Mouse (Mus musculus) forebrain, embryonic 14.5 days (tissue): ENCODE results near the gene Ddhd1. TPM values are rescaled to one million over a fixed set of nuclear protein-coding genes. Genes with fewer than 3 reads are reported as not detected.
A peak's percentile ranks its signal among the peaks of the same experiment; 100 is the strongest.

ENCODE experiments used
- ATAC-seq: fragments of 200-750 bp; cut with Nextera tagmentation; 2 replicates; pipeline ENCODE4 v1.8.0; 2017; ENCODE audit warnings: mild to moderate bottlenecking, moderate library complexity
- DNase-seq: peaks from one replicate; pipeline ENCODE4 v3.0.0-alpha.2; 2015; ENCODE audit warnings: low spot score
- H3K27ac ChIP-seq: fragments of 300-500 bp; sonication (generic); 2 replicates; pipeline ENCODE4 v1.5.1; 2014; ENCODE audit warnings: low read depth, mild to moderate bottlenecking, control low read depth, low read length, moderate library complexity
- H3K27me3 ChIP-seq: fragments of 300-500 bp; sonication (generic); replicated peaks from 2 replicates; pipeline ENCODE4 v1.6.1; 2014; ENCODE audit warnings: low read length, control low read depth, mixed read lengths; ENCODE audit not compliant: control insufficient read depth, insufficient read depth
- H3K36me3 ChIP-seq: fragments of 300-500 bp; sonication (generic); 2 replicates; pipeline ENCODE4 v1.6.1; 2014; ENCODE audit warnings: low read length, control low read depth; ENCODE audit not compliant: control insufficient read depth, insufficient read depth
- H3K4me1 ChIP-seq: fragments of 300-500 bp; sonication (generic); 2 replicates; pipeline ENCODE4 v1.6.1; 2014; ENCODE audit warnings: antibody characterized with exemption, low read length, control low read depth; ENCODE audit not compliant: control insufficient read depth, insufficient read depth
- H3K4me2 ChIP-seq: fragments of 300-500 bp; sonication (generic); 2 replicates; pipeline ENCODE4 v1.6.1; 2014; ENCODE audit warnings: mild to moderate bottlenecking, control low read depth, low read length
- H3K4me3 ChIP-seq: fragments of 300-500 bp; sonication (generic); 2 replicates; pipeline ENCODE4 v1.5.1; 2014; ENCODE audit warnings: low read depth, low read length, control low read depth
- H3K9ac ChIP-seq: fragments of 300-500 bp; sonication (generic); 2 replicates; pipeline ENCODE4 v1.6.1; 2014; ENCODE audit warnings: mild to moderate bottlenecking, low read length, control low read depth, moderate library complexity
- H3K9me3 ChIP-seq: fragments of 300-500 bp; sonication (generic); replicated peaks from 2 replicates; pipeline ENCODE4 v1.6.1; 2016; ENCODE audit warnings: low read length, control low read depth, mixed read lengths; ENCODE audit not compliant: control insufficient read depth
- WGBS: fragments of 180-500 bp; shearing (Covaris S2); extraction: QIAGEN DNeasy Blood & Tissue Kit; methylation state at CpG from one replicate; pipeline ENCODE4 v1.1.7; 2014; 5-methylcytosine and 5-hydroxymethylcytosine counted together
- polyA plus RNA-seq: library from polyadenylated mRNA; unstranded; fragments of >200 nt; fragmentation: Nextera tagmentation; extraction: Ambion mirVana; gene quantifications from 2 replicates; pipeline ENCODE4 v1.2.1, GENCODE M21; 2014

The Ddhd1 gene
- 15.5 and 17.9 TPM in 2 replicates for polyA plus RNA-seq

- peak within 1 kb of the TSS; percentile 94 for H3K27ac ChIP-seq
- DNase-seq = peak; percentile 92
- no peaks in the 10 kb centered on the region for H3K36me3 ChIP-seq
- H3K4me3 ChIP-seq = peak within 1 kb of the TSS; percentile 87
- H3K4me1 ChIP-seq = peaks cover 24% of the 10 kb centered on the region
- WGBS = under 1% methylated on average over 105 of the region's 123 CpGs
- H3K27me3 ChIP-seq = no peaks in the 10 kb centered on the region
- peak within 1 kb of the TSS; percentile 88 for H3K9ac ChIP-seq
- peak within 1 kb of the TSS; percentile 84 for H3K4me2 ChIP-seq
- peak; percentile 96 for ATAC-seq
- no peaks in the 10 kb centered on the region for H3K9me3 ChIP-seq
Measured at GRCm38 (mm10) chr14:45657641-45658611, at the start of gene Ddhd1. Ddhd1 (minus strand) TSS chr14:45658143.

- Histone ChIP-seq H3K9ac (no peak overlapping the region), H3K4me1 (no peaks in the 10 kb centered on the region), H3K36me3 (no peaks in the 10 kb centered on the region), H3K4me2 (no peak overlapping the region), H3K27me3 (no peaks in the 10 kb centered on the region), H3K9me3 (no peaks in the 10 kb centered on the region), H3K27ac (no peak overlapping the region), H3K4me3 (no peak overlapping the region)
- DNase-seq = no peak
- 55% methylated on average over 3 of the region's 3 CpGs for WGBS
- no peak for ATAC-seq
Measured at GRCm38 (mm10) chr14:45707176-45707910, 49.4 kb upstream of the Ddhd1 start.

GRCm38 (mm10) chr14:45700031-45700572 lies 42.2 kb upstream of the Ddhd1 start:
- no peaks in the 10 kb centered on the region for H3K4me1 ChIP-seq
- H3K27me3 ChIP-seq = no peaks in the 10 kb centered on the region
- no peak overlapping the region for H3K4me3 ChIP-seq
- no peak overlapping the region for H3K9ac ChIP-seq
- no peaks in the 10 kb centered on the region for H3K9me3 ChIP-seq
- DNase-seq (no peak), ATAC-seq (no peak)
- no peak overlapping the region for H3K27ac ChIP-seq
- no peaks in the 10 kb centered on the region for H3K36me3 ChIP-seq
- H3K4me2 ChIP-seq = no peak overlapping the region
- WGBS = 83% methylated on average over 6 of the region's 6 CpGs

- ATAC-seq (no peak), DNase-seq (no peak)
- H3K27me3 ChIP-seq = no peaks in the 10 kb centered on the region
- H3K4me3 ChIP-seq = no peak overlapping the region
- 57% methylated on average over 3 of the region's 3 CpGs for WGBS
- H3K9ac ChIP-seq = no peak overlapping the region
- no peaks in the 10 kb centered on the region for H3K36me3 ChIP-seq
- no peaks in the 10 kb centered on the region for H3K9me3 ChIP-seq
- no peak overlapping the region for H3K4me2 ChIP-seq
- H3K4me1 ChIP-seq = no peaks in the 10 kb centered on the region
- no peak overlapping the region for H3K27ac ChIP-seq
Measured at GRCm38 (mm10) chr14:45698867-45699266, 40.9 kb upstream of the Ddhd1 start.

GRCm38 (mm10) chr14:45696098-45696497 lies 38.2 kb upstream of the Ddhd1 start:
- no peaks in the 10 kb centered on the region for H3K4me1 ChIP-seq
- no peaks in the 10 kb centered on the region for H3K36me3 ChIP-seq
- no peaks in the 10 kb centered on the region for H3K9me3 ChIP-seq
- no peak overlapping the region for H3K4me3 ChIP-seq
- H3K4me2 ChIP-seq = no peak overlapping the region
- no peak overlapping the region for H3K27ac ChIP-seq
- DNase-seq = no peak
- no peak for ATAC-seq
- no peak overlapping the region for H3K9ac ChIP-seq
- H3K27me3 ChIP-seq = no peaks in the 10 kb centered on the region
- WGBS = 94% methylated on average over 2 of the region's 2 CpGs

- Histone ChIP-seq H3K9ac (no peak overlapping the region), H3K4me2 (no peak overlapping the region), H3K4me3 (no peak overlapping the region), H3K4me1 (peaks cover 3% of the 10 kb centered on the region; the same call in 1 of the 2 replicates), H3K27ac (no peak overlapping the region), H3K36me3 (no peaks in the 10 kb centered on the region), H3K9me3 (no peaks in the 10 kb centered on the region), H3K27me3 (no peaks in the 10 kb centered on the region)
- DNase-seq = no peak
- no peak for ATAC-seq
- 89% methylated on average over 2 of the region's 2 CpGs for WGBS
Measured at GRCm38 (mm10) chr14:45693891-45694290, 35.9 kb upstream of the Ddhd1 start.

- WGBS = 2% methylated on average over 16 of the region's 16 CpGs
- peak overlapping the region; percentile 31 for H3K4me3 ChIP-seq
- peak overlapping the region; percentile 59 for H3K4me2 ChIP-seq
- peaks cover 3% of the 10 kb centered on the region; the same call in 1 of the 2 replicates for H3K4me1 ChIP-seq
- peak overlapping the region; percentile 55; the same call in 1 of the 2 replicates for H3K27ac ChIP-seq
- ATAC-seq (peak; percentile 96), DNase-seq (peak; percentile 81)
- no peaks in the 10 kb centered on the region for H3K9me3 ChIP-seq
- no peaks in the 10 kb centered on the region for H3K36me3 ChIP-seq
- H3K9ac ChIP-seq = peak overlapping the region; percentile 52
- H3K27me3 ChIP-seq = no peaks in the 10 kb centered on the region
Measured at GRCm38 (mm10) chr14:45690520-45691246, 32.7 kb upstream of the Ddhd1 start.

- Histone ChIP-seq H3K36me3 (no peaks in the 10 kb centered on the region), H3K4me1 (no peaks in the 10 kb centered on the region), H3K27ac (no peak overlapping the region), H3K9me3 (no peaks in the 10 kb centered on the region), H3K4me2 (no peak overlapping the region), H3K27me3 (no peaks in the 10 kb centered on the region), H3K9ac (no peak overlapping the region), H3K4me3 (no peak overlapping the region)
- DNase-seq (no peak), ATAC-seq (no peak)
- WGBS = 79% methylated on average over 2 of the region's 2 CpGs
Measured at GRCm38 (mm10) chr14:45685313-45685712, 27.4 kb upstream of the Ddhd1 start.
